Mouse (Mus musculus) hindbrain, postnatal 0 days (tissue): ENCODE measurements around the gene Kcnq1. TPM values are rescaled to one million over a fixed set of nuclear protein-coding genes. Genes with fewer than 3 reads are reported as not detected.
A peak's percentile ranks its signal among the peaks of the same experiment; 100 is the strongest.

ENCODE experiments used
- ATAC-seq: fragments of 200-750 bp; cut with Nextera tagmentation; 2 replicates; pipeline ENCODE4 v1.8.0; 2017; ENCODE audit warnings: mild to moderate bottlenecking, moderate TSS enrichment, moderate library complexity
- DNase-seq: peaks from one replicate; pipeline ENCODE4 v3.0.0-alpha.2; 2015; ENCODE audit warnings: low spot score
- H3K27ac ChIP-seq: fragments of 300-500 bp; sonication (generic); 2 replicates; pipeline ENCODE4 v1.5.1; 2014; ENCODE audit warnings: mild to moderate bottlenecking
- H3K27me3 ChIP-seq: fragments of 300-500 bp; sonication (generic); 2 replicates; pipeline ENCODE4 v1.6.1; 2014; ENCODE audit warnings: low read length, mixed read lengths; ENCODE audit not compliant: insufficient read depth
- H3K36me3 ChIP-seq: fragments of 300-500 bp; sonication (generic); 2 replicates; pipeline ENCODE4 v1.6.1; 2014; ENCODE audit warnings: low read length, mixed read lengths; ENCODE audit not compliant: insufficient read depth
- H3K4me1 ChIP-seq: fragments of 300-500 bp; sonication (generic); 2 replicates; pipeline ENCODE4 v1.6.1; 2014; ENCODE audit warnings: antibody characterized with exemption, low read length, mixed read lengths; ENCODE audit not compliant: insufficient read depth
- H3K4me2 ChIP-seq: fragments of 300-500 bp; sonication (generic); 2 replicates; pipeline ENCODE4 v1.6.1; 2014; ENCODE audit warnings: low read depth, mild to moderate bottlenecking, low read length, moderate library complexity, mixed read lengths
- H3K4me3 ChIP-seq: fragments of 300-500 bp; sonication (generic); 2 replicates; pipeline ENCODE4 v1.5.1; 2014; ENCODE audit warnings: low read length
- H3K9ac ChIP-seq: fragments of 300-500 bp; sonication (generic); replicated peaks from 2 replicates; pipeline ENCODE4 v1.6.1; 2014; ENCODE audit warnings: mild to moderate bottlenecking, low read length, moderate library complexity, mixed read lengths
- H3K9me3 ChIP-seq: fragments of 300-500 bp; sonication (generic); 2 replicates; pipeline ENCODE4 v1.6.1; 2016; ENCODE audit warnings: low read length, mixed read lengths
- CTCF ChIP-seq: IDR thresholded peaks from 2 replicates; pipeline ENCODE4 v1.5.1; 2016; ENCODE audit warnings: antibody characterized with exemption, control low read depth, low read depth
- WGBS: fragments of 180-500 bp; shearing (Covaris S2); extraction: QIAGEN DNeasy Blood & Tissue Kit; methylation state at CpG from one replicate; pipeline ENCODE4 v1.1.7; 2014; 5-methylcytosine and 5-hydroxymethylcytosine counted together
- polyA plus RNA-seq: library from polyadenylated mRNA; unstranded; fragments of >200 nt; fragmentation: Nextera tagmentation; extraction: Ambion mirVana; gene quantifications from 2 replicates; pipeline ENCODE4 v1.2.1, GENCODE M21; 2015
- total RNA-seq: library from RNA; depleted of rRNA; stranded (reverse); fragments of >200 nt; gene quantifications from 2 replicates; pipeline ENCODE4 v1.2.3, GENCODE M21; 2014

Gene Kcnq1
- total and polyA plus RNA-seq, 2 experiments from 2014 or later = 1.4 to 1.9 TPM

GRCm38 (mm10) chr7:143329110-143329810, 223.1 kb downstream of the Kcnq1 start:
- 0 out of 2 replicates have a peak, but pooled peaks have one; percentile 12 for TF ChIP-seq CTCF
- H3K4me2 ChIP-seq = no peak overlapping the region
- no peak overlapping the region for H3K9ac ChIP-seq
- no peaks in the 10 kb centered on the region for H3K4me1 ChIP-seq
- H3K9me3 ChIP-seq = no peaks in the 10 kb centered on the region
- DNase-seq (peak; percentile 61), ATAC-seq (peak; percentile 83)
- no peak overlapping the region for H3K27ac ChIP-seq
- 30% methylated on average over 14 of the region's 14 CpGs for WGBS
- no peaks in the 10 kb centered on the region for H3K36me3 ChIP-seq
- H3K4me3 ChIP-seq = no peak overlapping the region
- H3K27me3 ChIP-seq = no peaks in the 10 kb centered on the region

- Histone ChIP-seq H3K4me1 (no peaks in the 10 kb centered on the region), H3K27ac (no peak overlapping the region), H3K27me3 (no peaks in the 10 kb centered on the region), H3K4me3 (no peak overlapping the region), H3K9me3 (no peaks in the 10 kb centered on the region), H3K36me3 (no peaks in the 10 kb centered on the region), H3K4me2 (no peak overlapping the region), H3K9ac (no peak overlapping the region)
- no peak for ATAC-seq
- TF ChIP-seq CTCF = no peak
- DNase-seq = no peak
- WGBS = 54% methylated on average over 8 of the region's 8 CpGs
Observed at GRCm38 (mm10) chr7:143333040-143333439, 226.9 kb downstream of the Kcnq1 start.

- no peak overlapping the region for H3K9ac ChIP-seq
- 63% methylated on average over 4 of the region's 4 CpGs for WGBS
- no peaks in the 10 kb centered on the region for H3K9me3 ChIP-seq
- no peak overlapping the region for H3K4me3 ChIP-seq
- no peak overlapping the region for H3K27ac ChIP-seq
- DNase-seq = no peak
- no peaks in the 10 kb centered on the region for H3K36me3 ChIP-seq
- no peaks in the 10 kb centered on the region for H3K27me3 ChIP-seq
- TF ChIP-seq CTCF = no peak
- H3K4me1 ChIP-seq = no peaks in the 10 kb centered on the region
- no peak for ATAC-seq
- H3K4me2 ChIP-seq = no peak overlapping the region
Observed at GRCm38 (mm10) chr7:143333604-143334003, 227.4 kb downstream of the Kcnq1 start.

- ATAC-seq = peak; percentile 68
- WGBS = 50% methylated on average over 4 of the region's 4 CpGs
Observed at GRCm38 (mm10) chr7:143338690-143339089, 232.5 kb downstream of the Kcnq1 start.

GRCm38 (mm10) chr7:143340601-143341281, 234.6 kb downstream of the Kcnq1 start:
- Histone ChIP-seq H3K9me3 (no peaks in the 10 kb centered on the region), H3K36me3 (no peaks in the 10 kb centered on the region), H3K27me3 (no peaks in the 10 kb centered on the region), H3K9ac (no peak overlapping the region), H3K4me3 (no peak overlapping the region), H3K4me1 (peaks cover 10% of the 10 kb centered on the region; the same call in 1 of the 2 replicates), H3K27ac (no peak overlapping the region), H3K4me2 (no peak overlapping the region)
- peak; percentile 40; the same call in 1 of the 2 replicates for ATAC-seq
- no peak for TF ChIP-seq CTCF
- WGBS = 24% methylated on average over 15 of the region's 15 CpGs
- peak; percentile 60 for DNase-seq

More at GRCm38 (mm10) chr7:143338690-143339089, 232.5 kb downstream of the Kcnq1 start:
- peak; percentile 23 for DNase-seq
- 0 out of 2 replicates have a peak, but pooled peaks cover 3% of the 10 kb centered on the region for H3K4me1 ChIP-seq
- H3K4me3 ChIP-seq = no peak overlapping the region
- H3K9ac ChIP-seq = no peak overlapping the region
- no peaks in the 10 kb centered on the region for H3K36me3 ChIP-seq
- H3K9me3 ChIP-seq = no peaks in the 10 kb centered on the region
- no peak for TF ChIP-seq CTCF
- no peak overlapping the region for H3K27ac ChIP-seq
- no peaks in the 10 kb centered on the region for H3K27me3 ChIP-seq
- H3K4me2 ChIP-seq = no peak overlapping the region

GRCm38 (mm10) chr7:143341301-143341980, 235.3 kb downstream of the Kcnq1 start:
- no peak for ATAC-seq

More at GRCm38 (mm10) chr7:143341301-143341980, 235.3 kb downstream of the Kcnq1 start:
- Histone ChIP-seq H3K27me3 (no peaks in the 10 kb centered on the region), H3K9me3 (no peaks in the 10 kb centered on the region), H3K27ac (no peak overlapping the region), H3K4me3 (no peak overlapping the region), H3K4me1 (peaks cover 10% of the 10 kb centered on the region; the same call in 1 of the 2 replicates), H3K9ac (no peak overlapping the region), H3K4me2 (no peak overlapping the region), H3K36me3 (no peaks in the 10 kb centered on the region)
- WGBS = 54% methylated on average over 3 of the region's 3 CpGs
- DNase-seq = no peak
- no peak for TF ChIP-seq CTCF
